Mouse (Mus musculus) CH12.LX (cell line): ENCODE measurements around the gene Ap1g1. TPM values are rescaled to one million over a fixed set of nuclear protein-coding genes. Genes with fewer than 3 reads are reported as not detected.

Experiments
- DNase-seq: peaks from one replicate; pipeline ENCODE4 v3.0.0-alpha.2; 2013; ENCODE audit errors: extremely low read depth
- H3K27ac ChIP-seq: 2 replicates; pipeline ENCODE4 v1.5.1; 2012; ENCODE audit warnings: low read depth, mild to moderate bottlenecking, control low read depth, moderate library complexity; ENCODE audit not compliant: insufficient read depth
- H3K27me3 ChIP-seq: replicated peaks from 2 replicates; pipeline ENCODE3; 2012; ENCODE audit warnings: inconsistent platforms
- H3K36me3 ChIP-seq, 2 experiments: replicated peaks in 1 of 2; 2 replicates each; pipeline versions ENCODE3 to v1.6.1; 2012; ENCODE audit warnings: inconsistent platforms in 1 of 2, low read length in 1 of 2, mild to moderate bottlenecking in 1 of 2, mixed read lengths in 1 of 2, moderate library complexity in 1 of 2; ENCODE audit not compliant: control insufficient read depth in 1 of 2, insufficient read depth in 1 of 2
- H3K4me1 ChIP-seq, 2 experiments: 2 replicates each; pipeline ENCODE4 v1.6.1; 2012; ENCODE audit warnings: inconsistent platforms in 1 of 2, moderate library complexity in 1 of 2; ENCODE audit not compliant: insufficient read depth in 2 of 2, control insufficient read depth in 1 of 2
- H3K4me2 ChIP-seq: 2 replicates; pipeline ENCODE4 v1.6.1; 2012; ENCODE audit warnings: low read depth, mild to moderate bottlenecking, control low read depth; ENCODE audit not compliant: poor library complexity, insufficient read depth, severe bottlenecking
- H3K4me3 ChIP-seq, 3 experiments: fragments of 150-350 bp in 1 of 3; sonication (generic) in 1 of 3; replicated peaks in 1 of 3; 2 replicates each; pipeline versions ENCODE3 to v1.5.1; 2011 to 2012; ENCODE audit warnings: low read depth in 2 of 3, low read length in 2 of 3, mild to moderate bottlenecking in 2 of 3, moderate library complexity in 2 of 3, control low read depth in 1 of 3, improper control_type of control experiment in 1 of 3, inconsistent platforms in 1 of 3, mixed read lengths in 1 of 3; ENCODE audit not compliant: poor library complexity in 1 of 3
- H3K79me2 ChIP-seq: replicated peaks from 2 replicates; pipeline ENCODE4 v1.6.1; 2012; ENCODE audit warnings: mild to moderate bottlenecking, moderate library complexity; ENCODE audit not compliant: control insufficient read depth, poor library complexity, insufficient read depth, severe bottlenecking; ENCODE audit errors: extremely low read depth
- H3K9ac ChIP-seq: 2 replicates; pipeline ENCODE4 v1.6.1; 2012; ENCODE audit warnings: low read depth, mild to moderate bottlenecking, control low read depth, moderate library complexity; ENCODE audit not compliant: insufficient read depth
- H3K9me3 ChIP-seq: replicated peaks from 2 replicates; pipeline ENCODE3; 2012; ENCODE audit warnings: low read length, inconsistent platforms, mixed read lengths
- BHLHE40 ChIP-seq: IDR thresholded peaks from 2 replicates; pipeline ENCODE4 v1.6.1; 2011; ENCODE audit warnings: mild to moderate bottlenecking, low read depth, low read length, improper control_type of control experiment
- CHD1 ChIP-seq: IDR thresholded peaks from 2 replicates; pipeline ENCODE4 v1.6.1; 2012; ENCODE audit warnings: low read depth, low read length, improper control_type of control experiment, inconsistent platforms
- ELF1 ChIP-seq: IDR thresholded peaks from 2 replicates; pipeline ENCODE4 v1.6.1; 2014; ENCODE audit warnings: low read depth, mild to moderate bottlenecking, inconsistent platforms, low read length, improper control_type of control experiment
- ETS1 ChIP-seq: conservative IDR thresholded peaks from 2 replicates; pipeline ENCODE4 v1.6.1; 2012; ENCODE audit warnings: low read depth, mild to moderate bottlenecking, inconsistent platforms, low read length, improper control_type of control experiment, moderate library complexity
- HCFC1 ChIP-seq: IDR thresholded peaks from 2 replicates; pipeline ENCODE4 v1.6.1; 2012; ENCODE audit warnings: low read depth, mild to moderate bottlenecking, inconsistent platforms, low read length, improper control_type of control experiment
- JUN ChIP-seq: IDR thresholded peaks from 2 replicates; pipeline ENCODE4 v1.6.1; 2011; ENCODE audit warnings: low read depth, mild to moderate bottlenecking, low read length, improper control_type of control experiment, moderate library complexity; ENCODE audit not compliant: insufficient read depth
- JUND ChIP-seq: conservative IDR thresholded peaks from 2 replicates; pipeline ENCODE4 v1.6.1; 2011; ENCODE audit warnings: low read depth, low read length, improper control_type of control experiment
- MAFK ChIP-seq: IDR thresholded peaks from 2 replicates; pipeline ENCODE4 v1.6.1; 2011; ENCODE audit warnings: low read length, improper control_type of control experiment; ENCODE audit not compliant: insufficient replicate concordance
- MAX ChIP-seq: IDR thresholded peaks from 2 replicates; pipeline ENCODE4 v1.6.1; 2011; ENCODE audit warnings: low read length, improper control_type of control experiment
- MEF2A ChIP-seq: IDR thresholded peaks from 2 replicates; pipeline ENCODE4 v1.6.1; 2014; ENCODE audit warnings: low read depth, mild to moderate bottlenecking, inconsistent platforms, low read length, improper control_type of control experiment, borderline replicate concordance
- MYC ChIP-seq: IDR thresholded peaks from 2 replicates; pipeline ENCODE4 v1.6.1; 2011; ENCODE audit warnings: low read depth, mild to moderate bottlenecking, improper control_type of control experiment, low read length
- NELFE ChIP-seq: IDR thresholded peaks from 2 replicates; pipeline ENCODE4 v1.6.1; 2011; ENCODE audit warnings: low read depth, low read length, improper control_type of control experiment
- NRF1 ChIP-seq: IDR thresholded peaks from 2 replicates; pipeline ENCODE4 v1.6.1; 2014; ENCODE audit warnings: low read depth, mild to moderate bottlenecking, inconsistent platforms, low read length, improper control_type of control experiment, moderate library complexity
- POLR2A ChIP-seq: IDR thresholded peaks from 2 replicates; pipeline ENCODE4 v1.6.1; 2011; ENCODE audit warnings: low read depth, mild to moderate bottlenecking, improper control_type of control experiment, low read length
- RCOR1 ChIP-seq: conservative IDR thresholded peaks from 2 replicates; pipeline ENCODE4 v1.6.1; 2012; ENCODE audit warnings: low read depth, mild to moderate bottlenecking, inconsistent platforms, low read length, improper control_type of control experiment
- SMC3 ChIP-seq: IDR thresholded peaks from 2 replicates; pipeline ENCODE4 v1.6.1; 2011; ENCODE audit warnings: low read depth, low read length, improper control_type of control experiment
- UBTF ChIP-seq: IDR thresholded peaks from 2 replicates; pipeline ENCODE4 v1.6.1; 2012; ENCODE audit warnings: low read depth, mild to moderate bottlenecking, inconsistent platforms, low read length, improper control_type of control experiment, moderate library complexity
- USF2 ChIP-seq: conservative IDR thresholded peaks from 2 replicates; pipeline ENCODE4 v1.6.1; 2011; ENCODE audit warnings: low read depth, low read length, improper control_type of control experiment
- ZMIZ1 ChIP-seq: IDR thresholded peaks from 2 replicates; pipeline ENCODE4 v1.6.1; 2012; ENCODE audit warnings: low read depth, mild to moderate bottlenecking, inconsistent platforms, low read length, improper control_type of control experiment
- ZNF384 ChIP-seq: IDR thresholded peaks from 2 replicates; pipeline ENCODE4 v1.6.1; 2012; ENCODE audit warnings: low read depth, low read length, improper control_type of control experiment, inconsistent platforms
- dilution Hi-C: fragments of 300-500 bp; cut with MboI; formaldehyde crosslinking; loops from 2 replicates; pipeline ENCODE4 v1.14.3; 2020; ENCODE audit warnings: low sequenced_read_pairs; ENCODE audit not compliant: extremely low pct_unique_long_range_greater_than_20kb, extremely low pct_ligation_motif_present
- in situ Hi-C: fragments of 300-500 bp; cut with MboI; formaldehyde crosslinking; loops from 3 replicates; pipeline ENCODE4 v1.14.3; 2019; ENCODE audit warnings: low sequenced_read_pairs, low pct_ligation_motif_present, low pct_unique_long_range_greater_than_20kb, mixed read lengths
- polyA plus RNA-seq: library from polyadenylated mRNA; unstranded; fragments of >175 nt; gene quantifications from 2 replicates; pipeline ENCODE4 v1.2.1, GENCODE M21; 2012; ENCODE audit warnings: low read depth; ENCODE audit not compliant: insufficient read length
- total RNA-seq, 2 experiments: library from RNA; depleted of rRNA; stranded (reverse); fragments of 300-350 nt in 1 of 2; fragments of >200 nt in 1 of 2; gene quantifications; 2 replicates each; pipeline ENCODE4 v1.2.3; 2012 to 2014

Gene Ap1g1
- total and polyA plus RNA-seq, 3 experiments: 29.5 to 60.4 (median 40.8) TPM

DNA sequence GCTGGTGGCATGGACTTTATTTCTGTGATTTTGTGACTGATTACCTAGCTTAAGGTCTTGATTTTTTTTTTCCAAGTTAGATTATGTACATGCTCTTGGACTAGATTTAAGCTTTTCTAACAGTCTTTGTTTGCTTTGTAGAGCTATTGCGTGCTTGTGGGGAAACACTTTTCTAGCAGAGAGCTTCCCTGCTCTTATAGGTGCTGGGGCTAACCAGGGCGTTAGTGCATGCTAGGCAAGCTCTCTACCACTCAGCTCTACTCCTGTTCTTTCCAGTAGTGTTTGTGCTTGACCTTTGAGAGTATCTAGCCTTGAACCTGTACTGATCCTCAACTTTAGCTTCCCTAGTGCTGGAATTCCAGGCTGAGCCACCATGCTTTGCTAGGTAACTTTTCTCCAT, 22.0 kb downstream of the Ap1g1 start:
- no peak overlapping the region for H3K9ac ChIP-seq
- H3K9me3 ChIP-seq: no peaks in the 10 kb centered on the region
- in situ Hi-C loops: no loop called here
- no peaks in the 10 kb centered on the region for H3K4me1 ChIP-seq
- no peak overlapping the region for H3K4me3 ChIP-seq
- no peak for TF ChIP-seq SMC3
- H3K36me3 ChIP-seq: peaks cover 5 to 25% of the 10 kb centered on the region in 2 experiments
- peaks cover 42% of the 10 kb centered on the region for H3K79me2 ChIP-seq
- H3K27ac ChIP-seq: no peak overlapping the region
- no peak for DNase-seq
- no peak overlapping the region for H3K4me2 ChIP-seq
- dilution Hi-C loops: no loop called here
- no peaks in the 10 kb centered on the region for H3K27me3 ChIP-seq

DNA sequence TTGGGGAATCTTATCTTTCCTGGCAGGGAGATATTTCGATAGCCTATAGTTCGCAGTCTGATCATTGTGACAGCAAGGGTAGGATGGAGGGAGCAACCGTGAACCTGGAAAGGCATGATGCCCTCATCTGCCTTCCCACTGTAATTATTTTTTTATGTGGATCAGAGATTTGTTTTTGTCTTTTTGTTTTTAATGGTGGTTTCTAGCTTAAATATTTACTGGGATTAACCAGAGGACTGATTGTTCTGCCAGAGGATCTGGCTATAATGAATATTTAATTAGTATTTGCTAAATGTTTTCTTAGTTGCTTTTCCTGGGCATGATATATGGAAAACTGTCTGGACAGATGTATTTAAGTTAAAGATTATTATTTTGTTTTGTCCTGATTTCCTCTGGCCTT, 24.9 kb downstream of the Ap1g1 start:
- Histone ChIP-seq H3K9me3 (no peaks in the 10 kb centered on the region), H3K27me3 (no peaks in the 10 kb centered on the region), H3K27ac (no peak overlapping the region), H3K4me2 (no peak overlapping the region), H3K9ac (no peak overlapping the region), H3K4me1 (no peaks in the 10 kb centered on the region), H3K4me3 (no peak overlapping the region), H3K36me3 (peaks cover 5 to 36% of the 10 kb centered on the region in 2 experiments), H3K79me2 (peaks cover 33% of the 10 kb centered on the region)
- TF ChIP-seq UBTF: no peak
- in situ Hi-C loops: no loop called here
- no peak for DNase-seq
- dilution Hi-C loops: no loop called here

DNA sequence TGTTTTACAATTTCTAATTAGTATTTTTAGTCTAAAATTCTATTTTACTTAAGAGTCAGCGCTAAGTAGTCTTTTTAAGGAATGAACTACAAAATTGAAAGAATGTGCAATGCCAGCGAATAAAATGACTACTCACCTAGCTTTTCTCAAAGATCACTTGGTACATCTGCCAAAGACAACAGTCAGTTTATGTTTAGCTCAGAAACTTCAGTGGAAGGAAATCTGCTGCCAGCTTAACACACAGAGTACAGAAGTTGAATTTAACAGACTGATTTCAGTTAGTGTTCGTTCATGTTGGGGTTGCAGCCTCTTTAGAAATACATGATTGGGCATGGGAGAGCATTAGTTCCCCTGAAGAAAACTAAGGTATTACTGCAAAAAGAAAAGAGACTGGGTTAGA, 25.4 kb downstream of the Ap1g1 start:
- DNase-seq: no peak

More for the DNA sequence above, 25.4 kb downstream of the Ap1g1 start:
- no peak overlapping the region for H3K4me2 ChIP-seq
- dilution Hi-C loops (no loop called here), in situ Hi-C loops (no loop called here)
- TF ChIP-seq MAX: no peak
- no peak for TF ChIP-seq SMC3
- no peak for TF ChIP-seq MYC
- TF ChIP-seq ZNF384: no peak
- TF ChIP-seq JUND: no peak
- TF ChIP-seq NRF1: no peak
- TF ChIP-seq BHLHE40: no peak
- no peak for TF ChIP-seq ELF1
- TF ChIP-seq POLR2A: no peak
- TF ChIP-seq MAFK: no peak
- TF ChIP-seq JUN: no peak
- TF ChIP-seq USF2: no peak
- no peak for TF ChIP-seq ZMIZ1
- TF ChIP-seq MEF2A: no peak
- no peak for TF ChIP-seq CHD1
- no peak for TF ChIP-seq NELFE
- no peak for TF ChIP-seq HCFC1
- no peak for TF ChIP-seq RCOR1
- no peak for TF ChIP-seq ETS1
- H3K9me3 ChIP-seq: no peaks in the 10 kb centered on the region
- no peaks in the 10 kb centered on the region for H3K27me3 ChIP-seq
- H3K79me2 ChIP-seq: peaks cover 27% of the 10 kb centered on the region
- H3K36me3 ChIP-seq: peaks cover 5 to 39% of the 10 kb centered on the region in 2 experiments
- H3K27ac ChIP-seq: no peak overlapping the region
- H3K4me1 ChIP-seq: no peaks in the 10 kb centered on the region
- H3K4me3 ChIP-seq: no peak overlapping the region
- H3K9ac ChIP-seq: no peak overlapping the region
